Mouse (Mus musculus): ENCODE measurements around the gene Gm8206. TPM values are rescaled to one million over a fixed set of nuclear protein-coding genes. Genes with fewer than 3 reads are reported as not detected.

Gm8206 gene
- total RNA-seq (2023) = not detected

GRCm38 (mm10) chr14:6093842-6094241 is at the start of gene Gm8206:
Gm8206 (minus strand) TSS chr14:6093942.

GRCm38 (mm10) chr14:6125707-6126106 is 32.0 kb upstream of the Gm8206 start, which contains the start of gene Gm3476:
Gm3476 (minus strand) TSS chr14:6125807.

GRCm38 (mm10) chr14:6108272-6108925 is 14.7 kb upstream of the Gm8206 start, which contains the start of gene Gm3468:
Gm3468 (minus strand) TSS chr14:6108665.

GRCm38 (mm10) chr14:6058167-6058566 is 35.6 kb downstream of the Gm8206 start, which contains the start of gene Gm6337:
Gm6337 (minus strand) TSS chr14:6058267.

GRCm38 (mm10) chr14:5979037-5979436 is 114.7 kb downstream of the Gm8206 start, which contains the start of gene Gm3453:
Gm3453 (minus strand) TSS chr14:5979137.

Other genes with a start within 250 kb of the Gm8206 start
- gene Gm8237, start 213.6 kb downstream of the Gm8206 start, total RNA-seq (2023) = not detected
- not detected for gene Gm3248, start 132.2 kb downstream of the Gm8206 start, total RNA-seq (2023)
- not detected for gene Gm3453, start 114.8 kb downstream of the Gm8206 start, total RNA-seq (2023)
- not detected for gene Gm6337, start 35.7 kb downstream of the Gm8206 start, total RNA-seq (2023)
- not detected for gene Gm3468, start 14.7 kb upstream of the Gm8206 start, total RNA-seq (2023)
- not detected for gene Gm3476, start 31.9 kb upstream of the Gm8206 start, total RNA-seq (2023)
- gene Gm21560, start 125.3 kb upstream of the Gm8206 start, total RNA-seq (2023) = not detected
- 0.83 TPM for gene Gm3411, start 193.3 kb upstream of the Gm8206 start, total RNA-seq (2023)
- not detected for gene Gm21103, start 210.9 kb upstream of the Gm8206 start, total RNA-seq (2023)
- not detected for gene Gm3618, start 249.7 kb upstream of the Gm8206 start, total RNA-seq (2023)

Measured in CD4-positive naive resting alpha-beta T cell, adult 57 days (primary cell).